Mouse (Mus musculus) thymus, adult 2 months (tissue): ENCODE measurements around the gene Ptprd.

Source experiments
- CTCF ChIP-seq: fragments of 200-500 bp; IDR thresholded peaks from 2 replicates; pipeline ENCODE4 v1.5.1; 2012; ENCODE audit warnings: mild to moderate bottlenecking, control low read depth, low read length, moderate library complexity, borderline replicate concordance; ENCODE audit not compliant: control insufficient read depth, poor library complexity, insufficient read depth; ENCODE audit errors: extremely low read depth
- POLR2A ChIP-seq: fragments of 200-500 bp; IDR thresholded peaks from 2 replicates; pipeline ENCODE4 v1.6.1; 2012; ENCODE audit warnings: mild to moderate bottlenecking, low read length, control low read depth, moderate library complexity; ENCODE audit not compliant: control insufficient read depth, poor library complexity, insufficient read depth; ENCODE audit errors: extremely low read depth

DNA sequence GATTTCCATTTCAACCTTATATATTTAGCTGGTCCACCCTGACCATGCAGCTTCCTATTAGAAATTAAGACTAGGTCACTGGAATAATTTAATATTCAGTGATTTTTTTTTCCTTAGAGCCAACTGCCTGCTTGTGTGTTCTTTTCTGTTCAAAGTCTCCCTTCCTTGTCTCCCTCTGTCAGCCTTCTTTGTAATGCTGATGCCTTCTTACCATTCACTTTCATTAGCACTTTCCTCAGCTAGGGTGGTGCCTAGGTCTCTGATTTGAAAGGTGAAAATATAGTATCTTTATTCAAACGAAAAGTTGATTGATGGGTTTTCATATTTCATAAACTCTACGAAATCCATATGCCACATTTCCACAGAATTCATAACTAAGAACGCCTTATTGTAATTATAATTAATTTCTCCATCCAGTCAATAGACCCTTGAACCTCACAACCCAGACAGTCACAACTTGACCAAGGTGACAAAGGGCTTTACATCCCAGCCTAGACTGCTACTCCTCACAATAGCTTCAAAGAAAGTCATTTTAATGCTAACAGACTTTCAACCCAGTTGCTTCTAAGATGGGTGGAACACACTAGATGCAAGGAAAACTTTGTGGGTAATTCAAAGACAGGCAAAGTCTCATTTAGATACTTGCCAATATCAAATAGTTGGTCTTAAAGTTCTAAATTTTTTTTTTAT, 2197.5 kb downstream of the Ptprd start:
- TF ChIP-seq POLR2A (no peak), CTCF (no peak)
